In genomic region chrX:59133416-59133815, GRCm38 (mm10) we compare ENCODE assay signal across 8 mouse cellular contexts.
DNase-seq lines count a peak whose midpoint lies in the region; ATAC-seq lines count a peak whose summit lies in the region.

No protein-coding gene starts in this region.

- no peaks in the 10 kb centered on the region for H3K9me3 ChIP-seq in heart, embryonic 10.5 days
- H3K9me3 ChIP-seq in forebrain, embryonic 12.5 days: no peaks in the 10 kb centered on the region
- no peaks in the 10 kb centered on the region for H3K9me3 ChIP-seq in neural tube, embryonic 12.5 days

- H3K4me1 ChIP-seq in heart, embryonic 10.5 days: no peaks in the 10 kb centered on the region
- no peaks in the 10 kb centered on the region for H3K4me1 ChIP-seq in forebrain, embryonic 12.5 days
- H3K4me1 ChIP-seq in neural tube, embryonic 12.5 days: no peaks in the 10 kb centered on the region

- H3K27me3 ChIP-seq in heart, embryonic 10.5 days (ENCODE audit: insufficient read depth, poor library complexity, severe bottlenecking): peaks cover 14% of the 10 kb centered on the region; the same call in 1 of the 2 replicates
- no peaks in the 10 kb centered on the region for H3K27me3 ChIP-seq in forebrain, embryonic 12.5 days
- no peaks in the 10 kb centered on the region for H3K27me3 ChIP-seq in neural tube, embryonic 12.5 days (replicated peaks)

- WGBS in heart, embryonic 10.5 days: 19% methylated on average over 10 of the region's 10 CpGs
- 28% methylated on average over 10 of the region's 10 CpGs for WGBS in forebrain, embryonic 12.5 days
- whole genome bisulfite sequencing in neural tube, embryonic 12.5 days: 21% methylated on average over 10 of the region's 10 CpGs

- ATAC-seq in forebrain, embryonic 12.5 days (ENCODE audit: low FRiP score): peak; percentile 52; the same call in 1 of the 2 replicates
- peak; percentile 2; the same call in 1 of the 2 replicates for ATAC-seq in neural tube, embryonic 12.5 days (ENCODE audit: low FRiP score, low read depth)

- peak overlapping the region; percentile 64 for H3K4me2 ChIP-seq in forebrain, embryonic 12.5 days
- peak overlapping the region; percentile 78 for H3K4me2 ChIP-seq in neural tube, embryonic 12.5 days (replicated peaks)

- H3K4me3 ChIP-seq in heart, embryonic 10.5 days: peak overlapping the region; percentile 69
- H3K4me3 ChIP-seq in forebrain, embryonic 12.5 days (replicated peaks): peak overlapping the region; percentile 54
- peak overlapping the region; percentile 53 for H3K4me3 ChIP-seq in neural tube, embryonic 12.5 days

- H3K27ac ChIP-seq in heart, embryonic 10.5 days: no peak overlapping the region; the same call in 1 of the 2 replicates
- no peak overlapping the region for H3K27ac ChIP-seq in forebrain, embryonic 12.5 days
- H3K27ac ChIP-seq in neural tube, embryonic 12.5 days: no peak overlapping the region

- peak overlapping the region; percentile 57; the same call in 1 of the 2 replicates for H3K9ac ChIP-seq in forebrain, embryonic 12.5 days
- H3K9ac ChIP-seq in neural tube, embryonic 12.5 days: peak overlapping the region; percentile 57; the same call in 1 of the 2 replicates

- H3K36me3 ChIP-seq in heart, embryonic 10.5 days: no peaks in the 10 kb centered on the region
- H3K36me3 ChIP-seq in forebrain, embryonic 12.5 days (replicated peaks): no peaks in the 10 kb centered on the region
- H3K36me3 ChIP-seq in neural tube, embryonic 12.5 days: no peaks in the 10 kb centered on the region

- DNase-seq in heart, embryonic 10.5 days (ENCODE audit: low spot score): no peak
- DNase-seq in heart, adult 18-20 months: no peak
- peak; percentile 38 for DNase-seq in R1 (ENCODE audit: low read depth, low spot score)
- peak; percentile 3 to 10 for DNase-seq in left cerebral cortex, adult 8-10 months (ENCODE audit: low spot score in 2 of 2)
- no peak for DNase-seq in MN1 (ENCODE audit: low spot score)
- no peak for DNase-seq in ovary, postnatal 10 days (ENCODE audit: low spot score)

Comparison
In these comparisons a context has a peak if more than half of its experiments do, and no peak if none do; other contexts are left out.
1. DNase-seq: peak in R1 (single experiment) and left cerebral cortex, adult 8-10 months (2 of 2); none in heart, embryonic 10.5 days (single experiment), heart, adult 18-20 months (0 of 2), MN1 (single experiment) and ovary, postnatal 10 days (single experiment).
2. Peak in every context shown above with its lines, with median percentiles within 50 percentile points of each other: H3K4me3 ChIP-seq.